Mouse (Mus musculus) spleen, embryonic (tissue): Measurements from ENCODE around the gene Morn5.

ENCODE experiments used
- CTCF ChIA-PET: fragments of 350-600 bp; sonication (Branson Sonifier 250); formaldehyde crosslinking; loops from one replicate; lab custom pipeline; 2022; lab: Charles Lee

Morn5 gene

DNA sequence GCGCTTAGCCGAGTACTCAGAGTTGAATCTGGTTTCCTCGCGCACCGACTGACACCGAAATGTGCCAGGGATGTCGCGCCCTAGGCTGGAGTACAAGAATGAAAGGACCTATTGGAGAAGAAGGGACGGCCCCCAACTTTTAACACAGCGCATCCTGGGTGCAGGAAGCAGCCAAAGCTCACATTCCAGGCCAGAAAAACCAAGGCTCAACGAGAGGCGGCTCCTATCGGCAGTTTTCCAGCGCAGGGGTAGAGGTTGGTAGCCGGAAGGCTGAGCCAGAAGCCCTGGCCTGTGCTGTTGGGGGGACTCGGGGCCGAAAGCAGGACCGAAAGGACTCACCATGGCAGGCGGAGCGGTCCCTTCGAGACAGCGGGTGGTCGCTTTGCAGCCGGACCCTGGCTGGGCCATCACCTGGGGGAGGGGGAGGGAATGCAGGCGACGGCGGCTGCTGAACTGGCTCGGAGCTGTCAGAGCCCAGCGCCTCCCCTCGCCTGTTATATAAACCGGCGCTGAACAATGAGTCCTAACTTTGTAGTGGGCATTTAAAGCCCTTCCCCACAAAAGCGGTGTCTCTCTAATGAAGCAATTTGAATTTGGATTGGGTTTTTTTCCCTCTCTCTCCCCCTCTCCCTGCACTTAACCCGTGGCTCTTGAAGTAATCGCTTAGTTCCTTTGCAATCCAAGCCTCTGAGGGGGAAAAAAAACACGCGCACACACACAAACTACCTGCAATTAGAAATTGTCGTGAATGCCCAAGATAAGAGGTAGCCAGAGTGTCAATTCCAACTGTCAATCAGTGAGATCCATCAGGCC lies 54.5 kb downstream of the Morn5 start:
- CTCF ChIA-PET, result no interaction called here

DNA sequence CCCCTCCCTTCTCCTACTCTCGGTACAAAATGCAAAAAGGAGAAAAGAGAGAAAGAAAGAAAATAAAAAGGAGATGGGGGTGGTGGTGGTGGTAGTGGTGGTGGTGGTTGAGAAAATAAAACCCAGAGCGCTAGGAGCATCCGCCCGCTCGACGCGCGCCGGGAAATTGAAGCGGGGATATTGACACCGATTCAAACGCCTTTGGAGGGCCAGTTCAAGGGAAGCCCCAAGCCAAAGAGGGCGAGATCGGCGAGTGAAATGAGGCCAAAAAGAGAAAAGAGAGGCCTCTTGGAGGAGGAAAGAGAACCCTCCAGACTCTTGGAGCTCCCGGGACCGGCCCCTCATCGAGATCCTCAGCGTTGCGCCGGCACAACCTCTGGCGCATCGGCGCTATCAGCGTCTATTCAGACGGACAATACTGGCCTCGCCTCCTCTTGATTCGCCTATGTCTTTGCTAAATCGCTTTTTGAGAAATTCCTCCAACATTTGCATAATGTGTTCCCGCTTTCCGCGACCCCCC lies 55.2 kb downstream of the Morn5 start:
- CTCF ChIA-PET, result no interaction called here

DNA sequence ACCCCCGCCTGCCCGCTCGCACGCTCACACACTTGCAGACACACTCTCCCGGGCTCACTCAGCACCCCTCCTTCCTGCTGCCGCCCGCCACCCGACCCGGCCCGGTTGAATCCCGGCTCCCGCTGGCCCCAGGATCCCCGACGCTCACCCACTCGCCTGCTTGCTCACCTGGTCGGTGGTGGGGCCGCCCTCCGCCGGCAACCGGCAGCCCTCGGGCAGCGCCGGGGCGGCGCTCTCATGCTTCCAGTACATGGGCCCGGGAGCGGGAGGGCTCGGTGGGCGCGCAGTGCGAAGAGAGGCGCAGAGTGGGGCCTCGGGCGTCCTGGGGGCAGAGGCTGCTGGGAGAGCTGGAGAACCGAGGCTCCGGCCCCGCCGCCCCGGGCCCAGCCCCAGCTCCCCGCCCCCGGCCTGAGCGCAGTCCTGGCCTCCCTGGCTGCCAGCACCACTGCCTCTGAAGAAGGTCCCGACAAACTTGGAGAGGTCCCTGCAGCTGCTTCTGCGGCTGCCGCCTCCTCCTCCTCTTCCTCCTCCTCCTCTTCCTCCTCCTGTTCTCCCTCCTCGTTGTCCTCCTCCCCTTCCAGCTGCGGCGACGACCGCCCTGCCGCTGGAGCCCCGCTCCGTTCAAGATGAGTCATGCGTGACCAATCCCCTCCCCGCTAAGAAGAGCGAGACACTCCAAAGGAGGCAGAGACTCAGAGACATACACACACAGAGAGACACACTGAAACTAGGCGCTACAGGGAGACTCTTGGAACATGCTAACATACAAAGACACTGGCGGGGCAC lies 55.9 kb downstream of the Morn5 start, which contains the start of gene Lhx6:
Lhx6 (minus strand) TSS at position 453 of the 786 bp plus-strand sequence.
- CTCF ChIA-PET, result no interaction called here

DNA sequence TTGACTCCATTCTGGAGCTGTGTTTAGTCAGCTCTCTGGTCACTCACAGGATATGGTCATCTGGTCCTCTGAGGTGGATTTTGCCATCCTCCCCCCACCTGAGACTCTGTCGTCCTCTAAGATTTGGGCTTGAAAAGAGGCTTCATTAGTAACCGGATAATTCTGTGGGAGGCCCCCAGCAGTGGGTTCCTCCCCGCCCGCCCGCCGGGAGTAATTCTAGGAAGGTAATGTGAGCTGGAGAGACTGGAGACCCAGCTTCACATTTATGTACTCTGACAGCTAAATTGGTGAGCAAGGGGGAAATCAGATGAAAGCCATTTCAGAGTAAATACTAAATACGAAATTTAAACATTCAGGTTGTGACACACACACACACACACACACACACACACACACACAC lies 59.4 kb downstream of the Morn5 start:
- CTCF ChIA-PET, result no interaction called here

DNA sequence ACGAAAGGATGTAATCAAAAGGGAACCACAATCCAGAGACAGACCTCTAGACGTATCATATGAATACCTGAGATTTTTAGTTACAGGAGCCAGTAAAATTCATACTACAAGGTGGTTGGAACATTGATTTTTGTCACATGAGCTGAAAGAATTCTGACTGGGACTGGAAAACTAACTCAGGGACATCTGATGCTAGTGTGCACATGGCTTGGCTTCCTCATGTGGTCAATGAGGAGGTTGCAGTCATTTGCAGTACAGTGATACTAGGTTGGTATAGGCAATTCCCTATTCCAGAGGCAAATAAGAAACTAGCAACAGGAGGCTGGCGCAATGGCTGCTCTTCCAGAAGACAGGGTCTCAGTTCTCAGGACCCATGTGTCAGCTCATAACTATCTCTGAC lies 63.4 kb downstream of the Morn5 start:
- CTCF ChIA-PET, result no interaction called here

DNA sequence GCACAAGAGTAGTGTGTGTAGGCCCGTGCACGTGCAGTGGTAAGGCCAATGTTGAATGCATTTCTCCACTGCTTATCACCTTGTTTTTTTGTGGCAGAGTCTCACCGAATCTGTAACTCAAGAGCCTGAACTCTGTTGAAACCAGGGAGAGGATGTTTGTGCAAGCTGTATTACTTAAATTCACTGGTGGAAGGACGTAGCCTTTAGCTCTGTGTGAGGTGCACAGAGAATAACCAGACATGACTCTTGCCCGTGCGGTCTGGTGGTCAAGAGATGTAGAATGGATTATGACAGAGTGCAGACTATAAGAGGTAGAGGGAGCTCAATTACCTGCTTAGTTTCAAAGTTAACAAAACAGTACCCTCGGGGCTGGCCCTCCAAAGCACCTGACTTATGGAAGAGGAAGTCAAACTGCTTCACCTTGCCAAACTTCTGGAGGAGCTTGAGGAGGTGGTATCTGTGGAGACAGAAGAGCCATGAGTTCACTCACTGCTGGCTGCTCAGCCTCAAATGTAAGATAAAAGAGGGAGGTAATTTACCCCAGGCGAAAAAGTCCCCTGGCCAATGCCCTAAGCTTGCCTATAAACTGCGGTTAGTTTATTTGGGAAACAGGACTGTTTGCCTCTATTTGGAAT lies 77.7 kb downstream of the Morn5 start:
- CTCF ChIA-PET, result interaction anchor here (0.6 kb wide), 1 partner anchor 102 kb away, joined by 3 read pairs; no protein-coding TSS in a partner anchor

- CTCF ChIA-PET, result no interaction called here
Measured at GRCm38 (mm10) chr2:36127973-36128372, 78.7 kb downstream of the Morn5 start.

DNA sequence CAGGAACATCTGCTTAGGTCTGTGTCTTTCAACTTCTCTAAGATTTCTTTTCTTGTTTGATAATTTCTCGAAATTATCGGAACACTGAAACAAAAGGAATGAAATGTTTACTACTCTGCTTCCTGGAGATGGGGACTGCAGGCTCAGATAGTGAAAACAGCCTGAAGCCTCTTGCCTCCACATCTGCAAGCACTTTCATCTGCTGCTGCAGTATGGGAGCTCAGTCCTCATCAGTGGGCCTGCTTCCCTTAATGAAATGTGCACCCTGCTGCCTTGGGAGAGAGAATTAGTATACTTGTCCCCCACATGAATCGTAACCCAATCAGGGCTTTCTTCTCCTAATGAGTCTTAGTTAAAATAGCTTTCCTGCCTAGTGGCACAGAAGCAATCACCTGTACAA lies 79.8 kb downstream of the Morn5 start:
- CTCF ChIA-PET, result interaction anchor here (0.9 kb wide), 1 partner anchor 86 kb away, joined by 3 read pairs; no protein-coding TSS in a partner anchor
